Mouse (Mus musculus) brown adipose tissue, adult 24 weeks (tissue): ENCODE measurements around the gene Gpr108. TPM values are rescaled to one million over a fixed set of nuclear protein-coding genes. Genes with fewer than 3 reads are reported as not detected.

ENCODE experiments used
- polyA plus RNA-seq: library from polyadenylated mRNA; stranded (reverse); fragments of >200 nt; gene quantifications from 2 replicates; pipeline ENCODE4 v1.2.4, GENCODE M21; 2012; ENCODE audit not compliant: missing spikeins, insufficient read depth, insufficient read length

Gene Gpr108
- polyA plus RNA-seq, 1 experiment, result 36.4 TPM

Other genes starting within 250 kb of the Gpr108 start
- gene Pspn, start 248.4 kb downstream of the Gpr108 start, polyA plus RNA-seq, result not detected in 2 replicates
- 29.1 and 29.3 TPM in 2 replicates for gene Gtf2f1, start 237.2 kb downstream of the Gpr108 start, polyA plus RNA-seq
- not detected in 2 replicates for gene Gm17949, start 237.0 kb downstream of the Gpr108 start, polyA plus RNA-seq
- 18.7 and 21.7 TPM in 2 replicates for gene Khsrp, start 216.9 kb downstream of the Gpr108 start, polyA plus RNA-seq
- not detected in 2 replicates for gene Slc25a41, start 206.8 kb downstream of the Gpr108 start, polyA plus RNA-seq
- not detected in 2 replicates for gene Crb3, start 189.3 kb downstream of the Gpr108 start, polyA plus RNA-seq
- gene Slc25a23, start 188.6 kb downstream of the Gpr108 start, polyA plus RNA-seq, result 107 and 161 TPM in 2 replicates
- gene Dennd1c, start 169.9 kb downstream of the Gpr108 start, polyA plus RNA-seq, result 1.3 and 4.3 TPM in 2 replicates
- gene Tubb4a, start 160.7 kb downstream of the Gpr108 start, polyA plus RNA-seq, result 2.4 and 2.9 TPM in 2 replicates
- 0.79 TPM in 1 of 2 replicates, not detected in the other for gene Tnfsf9, start 143.1 kb downstream of the Gpr108 start, polyA plus RNA-seq
- not detected in 2 replicates for gene Cd70, start 98.7 kb downstream of the Gpr108 start, polyA plus RNA-seq
- not detected in 2 replicates for gene Tnfsf14, start 54.3 kb downstream of the Gpr108 start, polyA plus RNA-seq
- 266 and 361 TPM in 2 replicates for gene C3, start 20.3 kb downstream of the Gpr108 start, polyA plus RNA-seq
- gene Trip10, start 1.0 kb upstream of the Gpr108 start, polyA plus RNA-seq, result 20.4 and 30.0 TPM in 2 replicates
- 1.3 and 1.5 TPM in 2 replicates for gene Vav1, start 30.7 kb upstream of the Gpr108 start, polyA plus RNA-seq
- 8.2 and 12.4 TPM in 2 replicates for gene Adgre1, start 110.2 kb upstream of the Gpr108 start, polyA plus RNA-seq